Mouse (Mus musculus) hematopoietic stem cell, adult 5-6 weeks (primary cell): ENCODE data around the gene Vsig10. TPM values are rescaled to one million over a fixed set of nuclear protein-coding genes. Genes with fewer than 3 reads are reported as not detected.

Experiments
- ATAC-seq, 2 experiments: fragments of 125-278 bp in 1 of 2; replicated peaks in 1 of 2; 2 replicates each; pipeline ENCODE4 v1.8.0; 2016 to 2017; ENCODE audit warnings: inconsistent platforms in 2 of 2, mild to moderate bottlenecking in 2 of 2, moderate number of reproducible peaks in 2 of 2, low read depth in 1 of 2, moderate TSS enrichment in 1 of 2; ENCODE audit not compliant: low FRiP score in 2 of 2, poor library complexity in 2 of 2, severe bottlenecking in 2 of 2, insufficient read depth in 1 of 2, low TSS enrichment in 1 of 2
- total RNA-seq: library from RNA; stranded (forward); fragments of 172-1452, 232-1000 nt; gene quantifications from 2 replicates; pipeline ENCODE4 v1.2.3, GENCODE M21; 2017

The Vsig10 gene
- total RNA-seq, 1 experiment from 2014 or later = 9.7 TPM

GRCm38 (mm10) chr5:117360631-117361541, 42.0 kb downstream of the Vsig10 start:
- no peak for ATAC-seq

GRCm38 (mm10) chr5:117361590-117361989, 42.7 kb downstream of the Vsig10 start:
- ATAC-seq = no peak

- ATAC-seq = peak; percentile 39 to 59
Measured at GRCm38 (mm10) chr5:117363066-117363782, 44.3 kb downstream of the Vsig10 start.

- ATAC-seq = no peak
Measured at GRCm38 (mm10) chr5:117364821-117365220, 45.9 kb downstream of the Vsig10 start.

- ATAC-seq = no peak
Measured at GRCm38 (mm10) chr5:117365904-117366561, 47.1 kb downstream of the Vsig10 start.

- no peak for ATAC-seq
Measured at GRCm38 (mm10) chr5:117367206-117367605, 48.3 kb downstream of the Vsig10 start.

- no peak for ATAC-seq
Measured at GRCm38 (mm10) chr5:117370592-117370991, 51.7 kb downstream of the Vsig10 start.

- peak in 1 of 2 experiments; percentile 33; a peak in 1 of 4 replicates for ATAC-seq
Measured at GRCm38 (mm10) chr5:117373418-117373817, 54.5 kb downstream of the Vsig10 start.

GRCm38 (mm10) chr5:117374372-117375049, 55.6 kb downstream of the Vsig10 start:
- ATAC-seq = no peak

GRCm38 (mm10) chr5:117376331-117376761, 57.5 kb downstream of the Vsig10 start:
- no peak for ATAC-seq

GRCm38 (mm10) chr5:117377731-117378130, 58.8 kb downstream of the Vsig10 start:
- ATAC-seq = peak; percentile 65 to 74

- no peak for ATAC-seq
Measured at GRCm38 (mm10) chr5:117380199-117380598, 61.3 kb downstream of the Vsig10 start.

GRCm38 (mm10) chr5:117381785-117382184, 62.9 kb downstream of the Vsig10 start:
- no peak for ATAC-seq

- ATAC-seq = no peak
Measured at GRCm38 (mm10) chr5:117383198-117383597, 64.3 kb downstream of the Vsig10 start.

- peak in 1 of 2 experiments; percentile 54; a peak in 2 of 4 replicates for ATAC-seq
Measured at GRCm38 (mm10) chr5:117388296-117388751, 69.4 kb downstream of the Vsig10 start.

GRCm38 (mm10) chr5:117388877-117389276, 70.0 kb downstream of the Vsig10 start, which contains the start of gene Rfc5:
Gene Rfc5 (minus strand): TSS chr5:117389047.
- peak; percentile 96 to 98 for ATAC-seq

- ATAC-seq = no peak
Measured at GRCm38 (mm10) chr5:117390895-117391294, 72.0 kb downstream of the Vsig10 start.
